ENCODE assay signal across 24 mouse cellular contexts in genomic region chr17:79911718-79912117, GRCm38 (mm10). TPM values are rescaled to one million over a fixed set of nuclear protein-coding genes. Genes with fewer than 3 reads are reported as not detected.
DNase-seq lines count a peak whose midpoint lies in the region; ATAC-seq and TF ChIP-seq lines count a peak whose summit lies in the region.
"Had no signal": no experiment of that assay in that cellular context is flagged by ENCODE, and none has a peak within 500 bp of the region (broad histone marks: within the 10 kb centered on the region; RNA-seq: fewer than 3 reads in every experiment).

No protein-coding gene starts in this region.

- no peaks in the 10 kb centered on the region for H3K36me3 ChIP-seq in embryonic facial prominence, embryonic 14.5 days (ENCODE audit: control insufficient read depth, insufficient read depth, low read length)
- no peaks in the 10 kb centered on the region for H3K36me3 ChIP-seq in embryonic facial prominence, embryonic 10.5 days (replicated peaks)
- H3K36me3 ChIP-seq in intestine, embryonic 15.5 days = no peaks in the 10 kb centered on the region
- H3K36me3 ChIP-seq in liver, embryonic 12.5 days = no peaks in the 10 kb centered on the region
- no peaks in the 10 kb centered on the region for H3K36me3 ChIP-seq in liver, postnatal 0 days (replicated peaks; ENCODE audit: insufficient read depth, low read length)
- no peaks in the 10 kb centered on the region for H3K36me3 ChIP-seq in midbrain, embryonic 15.5 days (replicated peaks)
- H3K36me3 ChIP-seq in forebrain, embryonic 12.5 days (replicated peaks) = no peaks in the 10 kb centered on the region
- H3K36me3 ChIP-seq: heart, embryonic 13.5 days; hindbrain, embryonic 10.5 days; hindbrain, embryonic 15.5 days; neural tube, embryonic 12.5 days had no signal

- no peak for TF ChIP-seq CTCF in liver, postnatal 0 days (IDR thresholded peaks at IDR 0.05; ENCODE audit: low read depth)

- 0 out of 2 replicates have a peak, but pooled peaks cover 4% of the 10 kb centered on the region for H3K27me3 ChIP-seq in embryonic facial prominence, embryonic 14.5 days (replicated peaks; ENCODE audit: control insufficient read depth, insufficient read depth, low read length)
- H3K27me3 ChIP-seq in embryonic facial prominence, embryonic 10.5 days (replicated peaks; ENCODE audit: low read depth, poor library complexity, severe bottlenecking) = 0 out of 2 replicates have a peak, but pooled peaks cover under 1% of the 10 kb centered on the region
- no peaks in the 10 kb centered on the region for H3K27me3 ChIP-seq in intestine, embryonic 15.5 days (replicated peaks)
- no peaks in the 10 kb centered on the region for H3K27me3 ChIP-seq in liver, embryonic 12.5 days (replicated peaks)
- no peaks in the 10 kb centered on the region for H3K27me3 ChIP-seq in liver, postnatal 0 days (ENCODE audit: insufficient read depth, low read length)
- H3K27me3 ChIP-seq in midbrain, embryonic 15.5 days (replicated peaks) = no peaks in the 10 kb centered on the region
- no peaks in the 10 kb centered on the region for H3K27me3 ChIP-seq in forebrain, embryonic 12.5 days
- H3K27me3 ChIP-seq: heart, embryonic 13.5 days; hindbrain, embryonic 15.5 days; neural tube, embryonic 12.5 days had no signal

- H3K4me2 ChIP-seq in embryonic facial prominence, embryonic 14.5 days (ENCODE audit: low read depth, low read length) = no peak overlapping the region
- H3K4me2 ChIP-seq in intestine, embryonic 15.5 days (replicated peaks) = no peak overlapping the region
- H3K4me2 ChIP-seq in liver, embryonic 12.5 days = peak overlapping the region; percentile 33
- no peak overlapping the region for H3K4me2 ChIP-seq in liver, postnatal 0 days (ENCODE audit: low read depth, low read length)
- no peak overlapping the region for H3K4me2 ChIP-seq in midbrain, embryonic 15.5 days
- H3K4me2 ChIP-seq in forebrain, embryonic 12.5 days = no peak overlapping the region
- H3K4me2 ChIP-seq: heart, embryonic 13.5 days; hindbrain, embryonic 15.5 days; neural tube, embryonic 12.5 days had no signal

- peaks cover 5% of the 10 kb centered on the region; the same call in 1 of the 2 replicates for H3K4me1 ChIP-seq in embryonic facial prominence, embryonic 14.5 days (ENCODE audit: control insufficient read depth, insufficient read depth, low read length)
- H3K4me1 ChIP-seq in embryonic facial prominence, embryonic 10.5 days = no peaks in the 10 kb centered on the region
- no peaks in the 10 kb centered on the region for H3K4me1 ChIP-seq in intestine, embryonic 15.5 days (replicated peaks)
- H3K4me1 ChIP-seq in liver, embryonic 12.5 days = peaks cover 30% of the 10 kb centered on the region
- peaks cover under 1% of the 10 kb centered on the region for H3K4me1 ChIP-seq in liver, postnatal 0 days (ENCODE audit: insufficient read depth)
- no peaks in the 10 kb centered on the region for H3K4me1 ChIP-seq in midbrain, embryonic 15.5 days
- H3K4me1 ChIP-seq in forebrain, embryonic 12.5 days = no peaks in the 10 kb centered on the region
- H3K4me1 ChIP-seq: hindbrain, embryonic 10.5 days; hindbrain, embryonic 15.5 days; neural tube, embryonic 12.5 days had no signal

- H3K9ac ChIP-seq in embryonic facial prominence, embryonic 14.5 days (ENCODE audit: low read depth, low read length) = no peak overlapping the region
- H3K9ac ChIP-seq in intestine, embryonic 15.5 days = no peak overlapping the region
- H3K9ac ChIP-seq in liver, embryonic 12.5 days = no peak overlapping the region; the same call in 1 of the 2 replicates
- H3K9ac ChIP-seq in liver, postnatal 0 days (replicated peaks) = no peak overlapping the region
- no peak overlapping the region for H3K9ac ChIP-seq in midbrain, embryonic 15.5 days
- H3K9ac ChIP-seq in forebrain, embryonic 12.5 days = no peak overlapping the region
- H3K9ac ChIP-seq: heart, embryonic 13.5 days; hindbrain, embryonic 15.5 days; neural tube, embryonic 12.5 days had no signal

- peak; percentile 43 for DNase-seq in embryonic facial prominence, embryonic 14.5 days (ENCODE audit: low spot score)
- DNase-seq in embryonic facial prominence, embryonic 10.5 days (ENCODE audit: low spot score) = no peak
- no peak for DNase-seq in liver, postnatal 0 days
- DNase-seq: adrenal gland, postnatal 25 days; cerebellum, adult 18-20 months; cerebellum, postnatal 10 days; heart, postnatal 10 days; kidney, adult 8-10 months; kidney, postnatal 4 days; lung, postnatal 4 days; midbrain, embryonic 14.5 days; right cerebral cortex, adult 18-20 months had no signal

- no peak for ATAC-seq in embryonic facial prominence, embryonic 14.5 days (ENCODE audit: low read depth)
- 0 out of 2 replicates have a peak, but pooled peaks have one; percentile 23 for ATAC-seq in intestine, embryonic 15.5 days
- peak; percentile 89 for ATAC-seq in liver, embryonic 12.5 days
- ATAC-seq in liver, postnatal 0 days = no peak
- ATAC-seq in midbrain, embryonic 15.5 days (replicated peaks) = no peak
- ATAC-seq in activated CD4-positive, CD25-positive, alpha-beta regulatory T cell, adult 4 months = no peak
- ATAC-seq in forebrain, embryonic 12.5 days (ENCODE audit: low FRiP score) = no peak
- ATAC-seq: forebrain, embryonic 16.5 days; inflammation-experienced regulatory T-cells, adult 6 months had no signal

- no peaks in the 10 kb centered on the region for H3K9me3 ChIP-seq in embryonic facial prominence, embryonic 14.5 days (ENCODE audit: control insufficient read depth, low read length)
- no peaks in the 10 kb centered on the region for H3K9me3 ChIP-seq in embryonic facial prominence, embryonic 10.5 days
- H3K9me3 ChIP-seq in intestine, embryonic 15.5 days = no peaks in the 10 kb centered on the region
- no peaks in the 10 kb centered on the region for H3K9me3 ChIP-seq in liver, embryonic 12.5 days (replicated peaks)
- H3K9me3 ChIP-seq in liver, postnatal 0 days (ENCODE audit: low read length) = no peaks in the 10 kb centered on the region
- H3K9me3 ChIP-seq in midbrain, embryonic 15.5 days = no peaks in the 10 kb centered on the region
- H3K9me3 ChIP-seq in forebrain, embryonic 12.5 days = no peaks in the 10 kb centered on the region
- H3K9me3 ChIP-seq: heart, embryonic 13.5 days; hindbrain, embryonic 10.5 days; hindbrain, embryonic 15.5 days; neural tube, embryonic 12.5 days had no signal

- peak; percentile 41; the same call in 1 of the 2 replicates for TF ChIP-seq EP300 in liver, postnatal 0 days (IDR thresholded peaks at IDR 0.05; ENCODE audit: low read depth)

- WGBS in embryonic facial prominence, embryonic 14.5 days = 46% methylated on average over 3 of the region's 3 CpGs
- WGBS in embryonic facial prominence, embryonic 10.5 days = 77% methylated on average over 3 of the region's 3 CpGs
- WGBS in intestine, embryonic 15.5 days = 70% methylated on average over 3 of the region's 3 CpGs
- 32% methylated on average over 3 of the region's 3 CpGs for WGBS in liver, embryonic 12.5 days (ENCODE audit: insufficient replicate concordance)
- WGBS in liver, postnatal 0 days (ENCODE audit: insufficient replicate concordance) = 53% methylated on average over 3 of the region's 3 CpGs
- 88% methylated on average over 3 of the region's 3 CpGs for WGBS in midbrain, embryonic 15.5 days
- 90% methylated on average over 3 of the region's 3 CpGs for WGBS in forebrain, embryonic 12.5 days

- H3K4me3 ChIP-seq in embryonic facial prominence, embryonic 14.5 days (ENCODE audit: low read depth, low read length) = no peak overlapping the region
- H3K4me3 ChIP-seq in embryonic facial prominence, embryonic 10.5 days = no peak overlapping the region
- H3K4me3 ChIP-seq in intestine, embryonic 15.5 days (replicated peaks) = no peak overlapping the region
- H3K4me3 ChIP-seq in liver, embryonic 12.5 days = no peak overlapping the region
- no peak overlapping the region for H3K4me3 ChIP-seq in liver, postnatal 0 days (ENCODE audit: low read depth, low read length)
- no peak overlapping the region for H3K4me3 ChIP-seq in midbrain, embryonic 15.5 days
- H3K4me3 ChIP-seq in forebrain, embryonic 12.5 days (replicated peaks) = no peak overlapping the region
- H3K4me3 ChIP-seq: heart, embryonic 13.5 days; hindbrain, embryonic 10.5 days; hindbrain, embryonic 15.5 days; neural tube, embryonic 12.5 days had no signal

- no peak overlapping the region for H3K27ac ChIP-seq in embryonic facial prominence, embryonic 14.5 days (replicated peaks; ENCODE audit: low read depth, low read length)
- H3K27ac ChIP-seq in embryonic facial prominence, embryonic 10.5 days (replicated peaks) = no peak overlapping the region
- H3K27ac ChIP-seq in intestine, embryonic 15.5 days = no peak overlapping the region
- H3K27ac ChIP-seq in liver, embryonic 12.5 days = peak overlapping the region; percentile 37; the same call in 1 of the 2 replicates
- H3K27ac ChIP-seq in liver, postnatal 0 days (ENCODE audit: low read depth) = no peak overlapping the region
- no peak overlapping the region for H3K27ac ChIP-seq in midbrain, embryonic 15.5 days
- no peak overlapping the region for H3K27ac ChIP-seq in forebrain, embryonic 12.5 days
- H3K27ac ChIP-seq: heart, embryonic 13.5 days; hindbrain, embryonic 10.5 days; hindbrain, embryonic 15.5 days; kidney, postnatal 0 days; neural tube, embryonic 12.5 days had no signal

RNA-seq across cellular contexts. Expression of gene Atl2, which starts 15.8 kb away (rescaled TPM):
- 29.7 and 31.7 TPM in 2 replicates for polyA plus RNA-seq in embryonic facial prominence, embryonic 14.5 days (2014; fragmentation: Nextera tagmentation; extraction: Ambion mirVana)
- 37.5 and 38.1 TPM in 2 replicates for polyA plus RNA-seq in embryonic facial prominence, embryonic 10.5 days (2016; fragmentation: Nextera tagmentation; extraction: Ambion mirVana)
- 42.6 and 43.9 TPM in 2 replicates for polyA plus RNA-seq in intestine, embryonic 15.5 days (2015; fragmentation: Nextera tagmentation; extraction: Ambion mirVana)
- 42.0 and 42.1 TPM in 2 replicates for polyA plus RNA-seq in liver, embryonic 12.5 days (2016; fragmentation: Nextera tagmentation; extraction: Ambion mirVana)
- 40.8 and 41.2 TPM in 2 replicates for polyA plus RNA-seq in liver, postnatal 0 days (2015; fragmentation: Nextera tagmentation; extraction: Ambion mirVana)
- polyA plus RNA-seq in midbrain, embryonic 15.5 days (2015; fragmentation: Nextera tagmentation; extraction: Ambion mirVana) = 32.7 and 35.7 TPM in 2 replicates
- 10 to 100 TPM; 11.5 to 12.4 TPM for polyA plus RNA-seq in activated CD4-positive, CD25-positive, alpha-beta regulatory T cell, adult 4 months (2017; shearing (Covaris generic))
- 38.1 and 39.7 TPM in 2 replicates for polyA plus RNA-seq in forebrain, embryonic 12.5 days (2016; fragmentation: Nextera tagmentation; extraction: Ambion mirVana)

Comparison
In these comparisons a context has a peak if more than half of its experiments do, and no peak if none do; other contexts are left out.
1. ATAC-seq: peak in intestine, embryonic 15.5 days (single experiment) and liver, embryonic 12.5 days (single experiment); none in embryonic facial prominence, embryonic 14.5 days (single experiment), liver, postnatal 0 days (single experiment), midbrain, embryonic 15.5 days (single experiment), activated CD4-positive, CD25-positive, alpha-beta regulatory T cell, adult 4 months (single experiment) and forebrain, embryonic 12.5 days (single experiment).